Mouse (Mus musculus): ENCODE data around the gene Fbxo45.
A peak's percentile ranks its signal among the peaks of the same experiment; 100 is the strongest.

The Fbxo45 gene

DNA sequence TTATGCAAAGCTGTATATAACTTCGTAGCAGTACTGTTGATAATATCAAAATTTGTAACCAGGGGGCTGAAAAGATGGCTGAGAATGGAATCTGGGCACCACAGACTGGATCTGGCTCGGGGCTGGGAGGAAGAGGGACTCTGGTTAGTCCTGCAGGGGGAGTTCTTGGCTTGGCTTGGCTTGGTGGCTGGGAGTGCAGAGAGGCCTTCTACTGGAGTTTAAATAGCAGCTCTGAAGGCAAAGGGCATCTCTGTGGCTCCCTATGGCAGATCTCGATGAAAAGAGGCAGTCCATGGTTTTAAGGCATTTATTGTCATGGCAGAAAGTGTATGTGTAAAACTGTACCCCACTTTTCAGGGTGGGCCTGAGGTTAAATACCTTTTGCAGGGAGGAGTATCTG, 42.1 kb downstream of the Fbxo45 start:
- no peak for DNase-seq (ENCODE audit: low spot score in 2 of 2)

DNA sequence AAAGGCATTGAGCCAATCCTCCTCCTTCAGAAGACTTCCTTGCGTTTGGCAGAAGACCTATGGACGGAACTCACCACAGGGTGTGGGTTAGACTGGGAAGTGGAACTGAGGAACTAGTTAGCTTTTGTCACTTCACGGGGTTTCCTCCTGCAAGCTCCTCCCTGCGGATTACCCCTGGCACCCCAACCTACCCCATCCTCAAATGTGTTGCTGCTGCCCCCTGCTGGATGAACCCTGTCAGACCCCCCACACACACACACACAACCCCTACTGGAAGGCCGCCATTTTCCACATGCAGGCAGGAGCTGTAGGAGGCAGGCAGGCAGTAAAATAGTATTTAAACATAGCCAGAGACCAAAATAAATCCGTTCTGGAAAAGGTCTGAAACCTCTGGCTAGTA, 44.3 kb downstream of the Fbxo45 start:
- DNase-seq (ENCODE audit: low spot score in 2 of 2), result peak; percentile 19 to 29

DNA sequence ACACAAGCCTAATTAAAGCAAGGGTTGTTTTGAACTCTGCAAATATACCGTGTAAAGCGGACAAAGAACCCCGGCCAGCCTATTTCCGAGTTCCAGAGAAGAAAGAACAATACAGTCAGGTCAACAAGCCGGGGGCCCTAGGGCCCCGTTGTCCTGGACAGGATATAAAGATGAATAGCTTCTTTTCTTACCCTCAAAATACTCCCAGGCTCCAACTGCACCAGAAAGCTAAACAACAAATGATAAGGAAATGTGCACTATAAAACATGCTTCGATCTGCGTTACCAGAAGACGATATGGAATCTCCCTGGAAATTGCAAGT, 46.0 kb downstream of the Fbxo45 start:
- DNase-seq (ENCODE audit: low spot score in 2 of 2), result no peak

DNA sequence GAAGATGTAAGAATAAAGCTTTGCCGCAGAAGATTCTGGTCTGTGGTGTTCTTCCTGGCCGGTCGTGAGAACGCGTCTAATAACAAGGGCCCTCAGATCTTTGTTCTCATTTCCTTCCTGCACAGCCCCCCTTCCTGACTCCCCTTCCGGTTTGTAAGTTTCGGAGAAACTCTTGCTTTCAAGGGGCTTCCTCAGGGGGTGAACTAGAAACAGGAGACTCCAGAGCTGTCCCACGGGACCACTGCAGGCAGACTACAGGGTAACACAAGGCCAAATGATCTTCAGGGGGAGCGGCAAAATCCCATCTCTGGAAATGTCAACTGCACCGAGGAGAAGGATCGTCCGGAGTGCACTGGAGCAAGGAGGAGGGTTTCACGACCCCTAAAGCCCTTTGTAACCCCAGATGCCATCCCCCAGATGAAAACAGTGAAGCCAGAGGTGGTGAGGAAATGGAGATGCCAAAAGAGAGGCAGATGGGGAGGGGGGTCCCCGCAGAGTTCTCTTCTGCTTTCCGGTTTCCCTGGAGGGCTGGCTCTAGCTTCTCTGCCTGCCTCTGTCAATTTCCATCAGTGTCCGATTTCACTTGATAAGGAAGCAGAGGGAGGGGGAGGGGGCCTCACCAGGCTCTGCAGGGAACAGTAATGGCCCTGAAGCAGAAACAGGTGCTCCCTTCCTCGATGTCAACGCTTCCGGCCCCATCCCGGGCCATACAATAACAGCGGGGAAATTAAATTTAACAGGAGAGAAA, 46.5 kb downstream of the Fbxo45 start:
- no peak for DNase-seq (ENCODE audit: low spot score in 2 of 2)

DNA sequence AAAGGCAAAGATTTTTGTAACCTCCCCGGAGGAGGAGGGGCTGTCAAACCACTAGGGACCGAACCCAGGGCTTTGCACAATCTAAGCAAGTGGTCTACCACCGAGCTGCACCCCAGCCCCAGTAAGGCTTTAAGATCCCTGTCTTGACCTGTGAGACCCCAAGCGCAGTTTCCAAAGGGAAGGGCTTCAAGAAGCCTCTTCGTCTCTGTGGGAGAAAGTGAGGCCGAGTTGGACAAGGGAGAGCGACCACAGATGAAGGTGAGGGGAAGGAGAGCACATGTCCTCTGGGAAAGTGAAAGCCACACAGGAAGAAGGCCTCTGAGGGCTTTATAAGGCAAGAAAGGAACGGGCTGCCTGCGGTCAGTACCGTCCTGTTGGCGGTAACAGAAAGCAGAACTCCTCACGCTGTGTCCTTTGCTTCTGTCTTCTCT, 56.9 kb downstream of the Fbxo45 start:
- DNase-seq (ENCODE audit: low spot score in 2 of 2), result no peak

DNA sequence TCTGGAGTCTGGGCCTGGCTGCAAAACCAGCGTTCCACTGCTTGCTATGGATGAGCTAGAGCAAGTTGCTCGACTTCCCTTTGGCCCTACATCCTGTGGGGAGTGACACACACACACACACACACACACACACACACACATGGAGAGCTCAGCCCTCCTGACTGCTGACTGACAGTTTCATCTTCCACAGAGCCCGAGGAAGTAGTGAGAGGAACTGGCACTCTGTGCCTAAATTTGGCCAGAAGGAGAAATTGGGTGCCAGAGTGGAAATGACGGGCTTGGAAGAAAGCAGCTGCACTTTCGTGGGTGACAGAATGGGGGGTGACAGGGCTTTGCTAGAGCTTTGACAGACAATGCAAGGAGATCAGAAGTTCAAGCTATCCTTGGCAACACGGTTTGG, 57.8 kb downstream of the Fbxo45 start:
- DNase-seq (ENCODE audit: low spot score in 2 of 2), result peak; percentile 22 to 37

DNA sequence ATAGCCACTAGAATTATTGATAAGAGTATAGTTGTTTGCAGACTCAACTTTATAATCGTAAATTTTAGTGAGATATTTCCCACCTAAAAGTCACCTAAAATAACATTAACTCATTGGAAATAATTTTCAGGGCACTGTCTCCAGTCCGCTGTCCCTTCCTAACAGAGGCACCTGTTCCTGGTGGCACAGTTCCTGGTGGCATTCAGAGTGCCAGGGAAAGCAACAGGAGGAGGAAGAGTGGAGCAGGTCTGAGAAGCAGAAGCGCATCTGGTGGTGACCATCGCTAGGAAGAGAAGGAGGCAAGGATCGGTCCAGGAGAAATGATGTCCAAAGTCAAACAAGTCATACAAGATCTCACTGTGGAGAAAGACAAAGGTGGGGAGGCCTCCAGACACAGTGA, 60.9 kb downstream of the Fbxo45 start:
- no peak for DNase-seq (ENCODE audit: low spot score in 2 of 2)

All from frontal cortex, postnatal 14 days (tissue).